Mouse (Mus musculus) kidney, adult 2 months (tissue): ENCODE measurements around the gene Gm9117. TPM values are rescaled to one million over a fixed set of nuclear protein-coding genes. Genes with fewer than 3 reads are reported as not detected.
"Not testable (repeated sequence)": the region's sequence is repeated elsewhere in the genome, so short reads cannot be mapped to it uniquely, and the experiment has no call there.

ENCODE experiments used
- DNase-seq: peaks from one replicate; pipeline ENCODE4 v3.0.0; 2021
- H3K27ac ChIP-seq: fragments of 200-500 bp; 2 replicates; pipeline ENCODE4 v1.5.1; 2012; ENCODE audit warnings: low read depth, low read length, control low read depth, inconsistent platforms; ENCODE audit not compliant: insufficient read depth
- H3K27me3 ChIP-seq: fragments of 200-500 bp; replicated peaks from 2 replicates; pipeline ENCODE4 v1.6.1; 2012; ENCODE audit warnings: mild to moderate bottlenecking, moderate library complexity, low read length, inconsistent platforms; ENCODE audit not compliant: control insufficient read depth, insufficient read depth
- H3K36me3 ChIP-seq: fragments of 200-500 bp; 2 replicates; pipeline ENCODE4 v1.6.1; 2012; ENCODE audit warnings: mild to moderate bottlenecking, moderate library complexity, low read length, inconsistent platforms; ENCODE audit not compliant: control insufficient read depth, insufficient read depth
- H3K4me1 ChIP-seq: fragments of 200-500 bp; 2 replicates; pipeline ENCODE4 v1.6.1; 2011; ENCODE audit warnings: low read length; ENCODE audit not compliant: control insufficient read depth, insufficient read depth
- H3K4me3 ChIP-seq: fragments of 200-500 bp; 2 replicates; pipeline ENCODE4 v1.5.1; 2011; ENCODE audit warnings: mild to moderate bottlenecking, low read depth, low read length, control low read depth; ENCODE audit not compliant: insufficient read depth
- WGBS: fragments of 180-500 bp; shearing (Covaris S2); methylation state at CpG from one replicate; pipeline ENCODE4 v1.1.7; 2018; 5-methylcytosine and 5-hydroxymethylcytosine counted together
- polyA plus RNA-seq: library from polyadenylated mRNA; depleted of rRNA; stranded (reverse); fragments of >200 nt; gene quantifications from 2 replicates; pipeline ENCODE4 v1.2.3, GENCODE M21; 2012; rRNA removed

Gene Gm9117
- not detected in 2 replicates for polyA plus RNA-seq

DNA sequence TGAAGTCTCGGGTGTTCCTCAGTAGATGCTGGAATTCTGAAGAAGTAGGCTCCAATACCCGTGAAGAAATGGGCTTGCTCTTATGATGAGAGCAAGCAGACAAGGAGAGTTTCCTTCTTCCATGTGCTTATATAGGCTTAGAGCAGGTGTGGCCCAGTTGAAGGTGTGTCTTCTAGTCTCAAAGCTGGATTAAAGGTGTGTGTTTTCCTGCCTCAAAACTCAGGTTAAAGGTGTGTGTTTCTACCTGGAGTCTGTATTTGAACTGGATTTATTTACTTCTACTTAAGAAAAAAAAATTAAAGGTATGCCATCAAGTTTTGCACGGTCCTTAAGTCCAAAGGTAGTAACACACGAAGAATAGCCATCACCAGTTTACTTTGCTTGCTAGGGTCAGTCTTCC lies at the start of gene Gm9117:
Gene Gm9117 (minus strand): TSS at position 101 of the 400 bp plus-strand sequence.
- not testable (repeated sequence) for H3K4me3 ChIP-seq, DNase-seq

DNA sequence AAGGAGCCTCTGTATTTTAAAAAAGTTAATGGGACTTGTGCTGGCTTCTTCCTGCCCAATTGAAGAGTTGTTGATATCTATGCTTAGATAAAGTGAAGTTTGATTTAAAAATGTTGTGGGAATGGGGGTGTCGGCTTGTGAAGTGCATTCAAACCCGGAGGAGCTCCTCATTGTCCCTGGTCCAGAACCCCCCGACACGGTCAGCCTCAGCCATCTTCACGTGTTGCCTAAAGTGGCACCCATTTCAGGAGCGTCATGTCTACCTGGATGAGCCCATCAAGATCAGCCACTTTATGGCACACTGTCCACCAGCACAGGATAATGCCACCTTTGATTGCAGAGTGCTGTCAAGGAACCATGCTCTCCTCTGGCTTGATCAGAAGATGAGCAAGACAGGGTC lies 25.6 kb upstream of the Gm9117 start:
- not testable (repeated sequence) for DNase-seq, H3K4me3 ChIP-seq, H3K36me3 ChIP-seq, H3K27me3 ChIP-seq, H3K27ac ChIP-seq, H3K4me1 ChIP-seq
- 94% methylated on average over 6 of the region's 6 CpGs for WGBS

More for the DNA sequence above, at the start of gene Gm9117:
- H3K27me3 ChIP-seq, H3K36me3 ChIP-seq, H3K27ac ChIP-seq, H3K4me1 ChIP-seq: not testable (repeated sequence)
- 74% methylated on average over 4 of the region's 4 CpGs for WGBS

DNA sequence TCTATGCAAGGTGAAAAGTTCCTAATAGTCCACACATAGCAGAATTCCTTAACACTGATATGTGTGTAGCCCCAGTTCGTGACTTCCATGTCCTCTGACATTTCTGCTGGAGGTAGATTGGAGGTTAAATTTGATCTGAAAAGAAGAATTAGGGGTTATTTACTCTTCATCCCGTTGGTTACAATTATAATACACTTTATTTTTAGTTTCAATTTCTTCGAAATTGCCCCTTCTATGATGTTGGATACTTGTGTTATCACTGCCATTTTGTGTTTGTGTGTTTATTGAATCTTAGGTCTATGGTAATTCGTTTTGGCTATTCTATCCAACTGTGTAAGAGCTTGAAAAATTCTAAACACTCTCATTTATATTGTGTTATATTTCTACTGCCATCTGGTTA lies 17.9 kb upstream of the Gm9117 start, which contains the start of gene Tdpoz5:
Gene Tdpoz5 (minus strand): TSS at position 101 of the 400 bp plus-strand sequence.
- 76% methylated on average over 3 of the region's 4 CpGs for WGBS
- H3K27me3 ChIP-seq, H3K4me1 ChIP-seq, H3K36me3 ChIP-seq, DNase-seq, H3K4me3 ChIP-seq, H3K27ac ChIP-seq: not testable (repeated sequence)

DNA sequence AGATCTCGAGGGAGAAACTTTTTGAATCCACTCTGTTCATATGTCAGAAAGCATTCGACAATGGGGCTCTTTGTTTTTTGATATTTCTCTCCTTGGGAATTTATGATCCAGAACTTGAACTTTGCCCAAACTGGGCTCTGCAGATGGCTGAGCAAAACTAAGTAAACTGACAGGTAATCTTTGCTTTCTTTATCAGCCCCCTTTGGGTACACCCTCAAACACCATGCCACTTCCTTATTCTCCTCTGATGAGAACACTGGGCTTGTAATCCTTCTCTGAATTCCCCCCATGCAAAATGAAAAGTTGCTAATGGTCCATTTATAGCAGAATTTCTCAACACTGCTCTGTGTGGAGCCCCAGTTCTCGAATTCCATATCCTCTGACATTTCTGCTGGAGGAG lies 5.0 kb downstream of the Gm9117 start:
- WGBS, result 56% methylated on average over 1 of the region's 3 CpGs

More for the DNA sequence above, 5.0 kb downstream of the Gm9117 start:
- H3K4me1 ChIP-seq, H3K27ac ChIP-seq, DNase-seq, H3K4me3 ChIP-seq, H3K36me3 ChIP-seq, H3K27me3 ChIP-seq: not testable (repeated sequence)

Other genes starting within 250 kb of the Gm9117 start
- not detected in 2 replicates for gene Gm5773, start 170.5 kb downstream of the Gm9117 start, polyA plus RNA-seq
- gene Tdpoz4, start 147.1 kb downstream of the Gm9117 start, polyA plus RNA-seq, result not detected in 2 replicates
- not detected in 2 replicates for gene Tdpoz3, start 117.5 kb downstream of the Gm9117 start, polyA plus RNA-seq
- gene Tdpoz5, start 17.8 kb upstream of the Gm9117 start, polyA plus RNA-seq, result not detected in 2 replicates
- not detected in 2 replicates for gene Gm9125, start 111.3 kb upstream of the Gm9117 start, polyA plus RNA-seq
- not detected in 2 replicates for gene Gm10697, start 129.1 kb upstream of the Gm9117 start, polyA plus RNA-seq
- not detected in 2 replicates for gene Gm10696, start 234.7 kb upstream of the Gm9117 start, polyA plus RNA-seq